Mouse (Mus musculus): ENCODE results near the gene Pigk.

The Pigk gene

GRCm38 (mm10) chr3:152980978-152981974 lies 267.4 kb downstream of the Pigk start:
- peak; percentile 77 for DNase-seq (ENCODE audit: low read depth, low spot score)

- peak; percentile 75 for DNase-seq (ENCODE audit: low read depth, low spot score)
Measured at GRCm38 (mm10) chr3:152981988-152982387, 268.1 kb downstream of the Pigk start, which contains the start of gene St6galnac5. TSS of gene St6galnac5 (minus strand) at chr3:152982246.

GRCm38 (mm10) chr3:152990787-152991186 lies 276.9 kb downstream of the Pigk start:
- no peak for DNase-seq (ENCODE audit: low read depth, low spot score)

GRCm38 (mm10) chr3:152993608-152994007 lies 279.7 kb downstream of the Pigk start:
- DNase-seq (ENCODE audit: low read depth, low spot score) = no peak

GRCm38 (mm10) chr3:152998106-152998505 lies 284.2 kb downstream of the Pigk start:
- DNase-seq (ENCODE audit: low read depth, low spot score) = no peak

- DNase-seq (ENCODE audit: low read depth, low spot score) = peak; percentile 45
Measured at GRCm38 (mm10) chr3:152998901-152999300, 285.0 kb downstream of the Pigk start.

GRCm38 (mm10) chr3:153006893-153007292 lies 293.0 kb downstream of the Pigk start:
- DNase-seq (ENCODE audit: low read depth, low spot score) = no peak

GRCm38 (mm10) chr3:153016355-153016754 lies 302.5 kb downstream of the Pigk start:
- no peak for DNase-seq (ENCODE audit: low read depth, low spot score)

GRCm38 (mm10) chr3:153018051-153018450 lies 304.2 kb downstream of the Pigk start:
- DNase-seq (ENCODE audit: low read depth, low spot score) = no peak

- DNase-seq (ENCODE audit: low read depth, low spot score) = no peak
Measured at GRCm38 (mm10) chr3:153024016-153024415, 310.1 kb downstream of the Pigk start.

Data from brain, adult 2 months (tissue).